Mouse (Mus musculus) embryonic fibroblast, embryonic 13.5 days (primary cell): ENCODE results near the gene Rasl2-9.

ENCODE experiments used
- CTCF ChIP-seq: IDR thresholded peaks from 2 replicates; pipeline ENCODE4 v1.5.1; 2011; ENCODE audit warnings: mild to moderate bottlenecking, control low read depth, low read length, moderate library complexity, borderline replicate concordance; ENCODE audit not compliant: insufficient read depth
- POLR2A ChIP-seq: IDR thresholded peaks from 2 replicates; pipeline ENCODE4 v1.6.1; 2011; ENCODE audit warnings: low read depth, mild to moderate bottlenecking, control low read depth, low read length, moderate library complexity

DNA sequence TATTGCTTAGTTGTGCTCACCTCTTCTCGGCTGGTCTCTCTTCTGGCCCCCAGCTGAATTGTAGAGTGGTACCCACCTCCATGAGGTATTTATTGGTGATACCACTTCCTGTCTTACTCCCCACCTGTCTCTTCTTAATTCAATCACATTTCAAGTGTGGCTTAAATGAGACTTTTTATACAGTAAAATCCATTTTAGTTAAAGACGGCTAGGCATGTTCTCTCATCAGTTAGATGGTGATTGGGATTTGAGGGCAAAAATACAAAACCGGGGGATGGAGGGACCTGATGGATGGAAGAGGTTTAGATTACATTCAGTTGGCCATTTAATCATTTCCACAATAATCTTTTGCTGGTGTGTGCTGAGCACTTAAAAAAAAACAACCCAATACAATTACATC, 8.9 kb downstream of the Rasl2-9 start, which contains the start of gene Rfpl4:
- no peak for TF ChIP-seq POLR2A
- TF ChIP-seq CTCF, result no peak
